Mouse (Mus musculus) NIH3T3 (cell line): ENCODE data around the gene Gm20683.

Experiments used
- DNase-seq: peaks from one replicate; pipeline ENCODE4 v3.0.0-alpha.2; 2012; ENCODE audit warnings: low read depth

Gm20683 gene

DNA sequence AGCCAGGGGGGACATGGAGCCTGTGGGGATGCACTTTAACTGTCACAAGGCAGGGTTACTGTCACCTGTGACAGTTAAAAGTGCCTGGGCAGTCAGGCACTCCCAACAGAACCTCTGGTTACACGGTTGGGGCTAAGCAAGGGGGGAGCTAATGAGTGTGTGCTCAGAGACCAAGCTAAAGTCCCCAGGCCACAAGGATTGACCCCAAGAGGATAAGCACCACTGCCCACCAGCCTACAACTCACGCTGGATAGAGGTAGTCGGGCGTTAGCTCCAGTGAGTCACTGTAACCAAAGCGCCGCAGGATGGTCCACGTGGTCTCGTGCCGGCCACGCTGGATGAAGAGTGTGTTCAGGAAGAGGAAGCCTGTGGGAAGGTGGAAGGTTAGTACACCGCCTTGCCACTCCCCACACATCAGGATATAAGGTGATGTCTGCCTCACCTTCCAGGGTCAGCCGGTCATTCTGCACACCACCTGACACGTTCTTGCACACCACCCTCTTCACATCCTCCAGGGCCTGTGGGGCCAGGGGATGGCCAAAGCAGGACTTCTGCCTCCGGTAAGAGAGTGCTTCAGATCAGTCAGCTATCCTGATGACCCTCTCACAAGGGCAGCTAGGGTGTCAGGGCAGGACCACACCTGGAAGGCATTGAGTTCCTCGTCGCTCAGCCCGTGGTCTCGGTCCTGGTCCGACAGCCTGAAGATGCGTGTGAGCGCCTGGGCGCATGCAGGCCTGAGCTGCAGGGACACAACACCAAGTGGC is at the start of gene Gm20683:
Gene Gm20683 (minus strand): TSS at position 647 of the 764 bp plus-strand sequence.
- DNase-seq = no peak

DNA sequence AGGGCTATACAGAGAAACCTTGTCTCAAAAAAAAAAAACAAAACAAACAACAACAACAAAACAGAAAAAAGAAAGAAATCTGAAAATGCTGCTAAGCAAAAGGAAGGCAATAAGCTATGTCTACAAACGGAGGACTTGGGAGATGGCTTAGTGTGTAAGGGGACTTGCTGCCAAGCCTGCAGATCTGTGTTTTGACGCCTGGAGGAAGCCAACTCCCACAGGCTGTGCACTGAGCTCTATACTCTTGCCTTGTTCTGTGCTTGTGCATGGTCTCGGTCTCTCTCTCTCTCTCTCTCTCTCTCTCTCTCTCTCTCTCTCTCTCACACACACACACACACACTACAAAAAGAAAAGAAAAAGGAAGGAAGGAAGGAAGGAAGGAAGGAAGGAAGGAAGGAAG is 47.3 kb upstream of the Gm20683 start:
- no peak for DNase-seq

DNA sequence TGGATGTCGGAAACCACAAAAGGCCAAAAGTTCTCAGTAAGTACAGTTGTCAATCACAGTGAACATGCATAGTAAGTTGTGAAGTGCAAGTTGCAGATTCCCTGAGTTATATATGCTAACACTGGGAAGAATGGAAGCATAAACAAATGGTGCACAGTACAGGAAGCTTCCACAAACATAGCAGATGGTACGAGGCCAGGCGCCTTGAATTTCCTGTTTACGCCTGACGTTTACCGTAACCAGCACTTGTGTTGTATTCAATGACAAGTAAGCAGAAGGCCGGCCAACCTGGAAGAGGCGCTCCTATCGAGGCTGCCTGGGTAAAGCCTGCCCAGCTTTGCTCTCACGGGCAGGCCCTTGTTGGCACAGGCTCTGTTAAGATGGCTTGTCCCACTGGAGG is 45.9 kb upstream of the Gm20683 start:
- DNase-seq = no peak

DNA sequence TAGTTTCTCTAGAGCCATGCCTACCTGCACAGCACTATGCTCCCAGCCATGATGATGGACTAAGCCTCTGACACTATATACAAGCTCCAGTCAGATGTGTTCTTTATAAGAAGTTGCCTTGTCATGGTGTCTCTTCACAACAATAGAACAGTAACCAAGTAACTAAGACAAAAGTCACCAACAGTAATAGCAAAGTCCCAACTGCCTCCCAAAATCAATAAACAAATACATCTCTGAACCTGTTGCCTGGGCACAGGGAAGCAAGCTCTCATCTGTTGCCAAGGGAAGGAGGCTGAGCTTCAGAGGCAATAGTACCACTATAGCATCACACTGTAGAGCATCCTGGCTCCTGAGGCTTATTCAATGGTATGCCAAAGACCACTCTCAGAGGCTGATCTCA is 45.2 kb upstream of the Gm20683 start:
- DNase-seq = no peak

DNA sequence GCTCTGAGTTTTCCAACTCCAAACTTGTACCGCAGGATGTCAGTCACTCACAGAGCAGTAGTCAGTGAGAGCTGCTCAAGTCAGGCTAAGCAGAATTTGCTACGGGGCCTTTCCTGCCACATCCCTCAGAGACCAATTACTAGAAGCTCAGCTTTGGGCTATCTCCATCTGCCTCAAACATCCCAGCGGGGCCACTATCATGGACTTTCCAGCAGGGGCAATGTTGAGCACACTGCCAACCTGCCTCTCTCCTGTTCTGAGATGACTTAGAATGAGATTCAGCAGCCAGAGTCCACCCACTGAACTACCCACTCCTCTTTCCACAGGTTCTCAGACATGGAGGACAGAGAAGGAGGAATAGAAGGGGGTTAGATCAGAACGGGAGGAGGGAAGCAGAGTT is 44.1 kb upstream of the Gm20683 start:
- DNase-seq = peak; percentile 58

DNA sequence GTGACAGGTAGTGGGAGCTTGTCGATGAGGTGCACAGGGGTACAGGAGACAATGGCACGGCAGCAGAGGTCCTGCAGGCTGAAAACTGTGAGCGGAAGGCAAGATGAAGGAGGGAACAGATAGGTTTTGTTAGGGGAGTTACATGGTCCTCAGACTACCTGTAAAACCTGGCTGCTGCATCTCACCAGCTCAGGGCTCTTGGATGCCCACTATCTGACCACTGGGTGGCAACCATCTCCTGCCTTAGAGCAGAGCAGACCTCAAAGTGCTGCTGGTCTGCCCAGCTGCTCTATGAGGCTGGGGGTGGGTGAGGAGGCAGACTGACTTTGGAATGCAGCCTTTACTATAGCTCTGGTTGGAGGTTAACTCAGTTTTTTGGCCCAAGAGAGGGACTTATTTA is 42.3 kb upstream of the Gm20683 start:
- DNase-seq = no peak

DNA sequence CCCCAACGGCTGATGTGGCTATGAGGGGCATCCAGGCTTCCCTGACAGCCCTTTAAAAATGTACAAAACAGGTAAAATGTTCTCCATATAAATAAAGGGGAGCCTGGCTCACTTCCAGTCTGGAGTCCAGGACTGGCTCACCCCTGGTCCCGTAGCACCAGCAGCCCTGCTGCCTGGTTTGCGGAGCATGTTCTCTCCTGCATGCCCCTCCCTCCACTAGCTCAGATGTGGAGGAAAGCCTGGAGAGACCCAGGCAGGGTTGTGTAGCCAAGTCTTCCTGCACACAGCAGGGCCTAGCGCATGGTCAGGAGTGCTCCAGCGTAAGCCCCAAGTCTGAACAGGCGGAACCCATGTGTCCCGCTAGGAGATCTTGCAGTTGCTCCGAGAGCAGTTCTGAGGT is 41.7 kb upstream of the Gm20683 start:
- no peak for DNase-seq

DNA sequence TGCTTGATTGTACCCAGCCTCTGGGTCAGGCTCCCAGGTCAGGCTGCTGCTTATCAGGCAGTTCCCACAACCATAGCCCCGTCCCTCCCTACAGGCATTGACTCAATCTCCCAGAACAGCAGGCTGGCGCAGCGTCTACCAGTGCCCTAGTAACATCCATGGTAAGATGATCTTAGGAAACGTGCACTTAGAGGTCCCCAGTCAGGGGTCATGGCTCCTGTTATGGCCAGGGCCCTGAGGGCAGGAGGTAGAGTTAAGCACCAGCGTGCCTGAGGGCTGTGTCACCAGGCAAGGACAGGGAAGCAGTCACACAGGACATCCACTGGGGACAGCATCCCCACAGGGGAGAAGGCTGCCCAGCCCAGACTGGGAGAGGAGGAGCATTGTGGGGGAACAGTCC is 40.7 kb upstream of the Gm20683 start:
- DNase-seq = no peak

DNA sequence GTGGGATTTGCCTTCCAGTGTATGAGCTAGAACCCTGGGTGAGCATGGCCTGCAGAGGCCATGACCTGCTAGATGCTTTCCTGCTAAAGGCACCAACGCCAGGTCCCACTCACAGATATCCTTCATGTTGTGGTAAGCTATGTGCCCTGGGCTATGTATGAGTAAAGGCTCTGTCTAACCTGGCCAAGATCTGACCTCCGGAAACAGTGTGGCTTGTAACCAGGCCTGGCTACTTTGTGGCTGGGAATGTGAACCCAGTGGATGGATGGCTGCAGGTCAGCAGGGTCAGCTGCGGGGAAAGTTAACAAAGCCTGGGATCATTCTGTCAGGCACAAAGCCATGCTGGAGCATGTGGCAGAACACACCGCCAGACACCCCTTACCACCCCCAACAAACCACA is 40.1 kb upstream of the Gm20683 start:
- DNase-seq = no peak

DNA sequence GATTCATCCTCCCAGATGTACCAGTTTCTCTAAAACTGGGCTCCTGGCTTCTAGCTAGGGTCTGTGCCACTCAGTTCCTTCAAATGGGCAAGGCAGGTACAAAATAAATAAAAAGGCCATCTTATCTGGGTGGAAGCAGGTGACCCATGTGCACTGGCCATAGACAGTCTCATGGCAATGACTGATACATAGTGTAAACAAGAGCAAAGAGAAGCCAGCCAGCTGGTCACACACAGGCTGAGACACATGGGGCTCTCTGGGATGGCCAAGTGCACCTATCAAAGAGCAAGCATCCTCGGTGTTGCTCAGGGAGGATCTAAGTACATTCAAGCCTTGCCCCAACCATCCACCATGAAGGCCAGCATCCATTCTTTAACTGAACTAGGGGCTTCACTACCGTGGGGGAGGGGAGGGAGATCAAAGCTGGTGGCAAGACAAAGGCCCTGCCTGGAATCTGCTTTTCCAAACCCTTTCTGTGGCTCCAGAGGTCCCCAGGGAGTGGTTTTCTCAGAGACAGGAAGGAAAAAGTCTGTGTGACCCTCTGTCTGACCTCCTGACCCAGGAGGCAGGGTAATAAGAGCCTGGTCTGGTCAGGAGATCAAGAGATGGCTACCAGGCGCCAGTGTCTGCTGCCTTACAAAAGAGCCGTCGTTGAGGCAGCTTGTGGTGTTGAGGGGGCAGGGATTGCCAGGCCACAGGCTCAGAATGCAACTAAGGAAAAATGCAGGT is 39.5 kb upstream of the Gm20683 start:
- DNase-seq = no peak

DNA sequence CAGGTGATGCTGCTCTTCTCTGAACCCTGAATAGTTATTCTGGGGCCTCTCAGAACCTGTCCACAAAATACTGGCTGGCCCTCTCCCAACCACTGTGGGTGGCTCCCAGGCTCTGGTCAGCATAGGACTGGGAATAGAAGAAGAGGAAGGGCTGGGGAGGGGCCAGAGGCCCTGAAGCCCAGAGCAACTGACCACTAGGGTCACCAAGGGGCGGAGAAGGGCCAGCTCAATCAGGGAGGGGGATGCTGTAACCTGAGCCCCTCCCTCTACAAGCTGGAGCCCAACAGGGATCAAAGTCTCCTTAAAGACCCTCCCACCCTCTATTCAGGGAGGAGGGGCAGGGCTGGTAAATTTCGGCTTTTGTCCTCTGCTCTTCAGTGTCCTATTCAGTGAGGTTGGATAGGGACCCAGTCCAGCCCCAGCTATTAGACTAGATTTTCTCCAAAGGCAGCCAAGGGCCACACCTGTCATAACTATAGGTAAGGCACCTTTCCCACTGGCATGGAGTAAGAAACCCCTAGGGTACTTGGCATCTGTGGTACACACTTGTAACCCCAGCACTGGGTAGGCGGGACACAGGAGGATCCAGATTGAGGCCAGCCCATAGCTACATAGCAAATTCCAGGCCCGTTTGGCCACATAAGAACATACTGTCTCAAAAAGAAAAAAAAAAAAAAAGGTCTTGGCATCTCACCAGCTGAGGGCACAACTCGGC is 38.8 kb upstream of the Gm20683 start, which contains the start of gene Wfikkn1:
Gene Wfikkn1 (minus strand): TSS at position 663 of the 715 bp plus-strand sequence.
- no peak for DNase-seq

DNA sequence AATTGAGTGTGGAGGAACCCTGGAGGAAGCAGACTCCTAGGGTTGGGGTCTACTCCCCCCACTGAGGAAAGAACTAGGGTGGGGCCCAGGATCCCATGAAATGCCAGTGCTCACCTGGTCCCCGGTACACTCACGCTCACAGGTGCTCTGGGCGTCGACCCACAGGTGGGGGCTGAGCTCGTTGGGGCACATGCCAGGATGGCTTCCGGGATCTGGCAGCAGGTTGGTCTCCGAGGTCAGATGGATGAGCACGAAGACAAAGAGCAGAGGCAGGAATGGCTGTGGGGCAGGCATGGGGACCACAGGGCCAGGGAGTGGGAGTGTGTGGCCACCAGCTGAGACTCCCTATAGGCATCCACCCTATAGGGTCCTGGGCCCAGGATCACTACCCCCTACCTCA is 38.2 kb upstream of the Gm20683 start:
- no peak for DNase-seq

DNA sequence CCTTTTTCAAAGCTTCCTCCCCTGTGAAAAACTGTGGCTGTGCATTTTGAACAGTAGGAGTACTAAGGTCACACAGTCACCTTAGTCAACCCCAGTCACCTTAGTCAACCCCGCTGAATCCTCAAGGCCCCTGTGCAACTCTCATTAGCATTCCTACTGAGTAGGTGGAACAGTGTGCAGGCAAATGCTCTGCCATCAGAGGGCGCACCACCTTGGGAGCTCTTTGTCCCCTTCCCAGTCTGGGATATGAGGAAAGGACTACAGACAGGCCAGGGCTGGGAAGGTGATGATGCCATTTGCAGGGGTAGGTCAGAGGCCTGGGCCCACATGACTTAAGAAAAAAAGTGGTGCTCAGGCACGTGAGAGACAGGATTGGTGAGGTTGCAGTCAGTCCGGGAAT is 37.7 kb upstream of the Gm20683 start:
- peak; percentile 61 for DNase-seq

DNA sequence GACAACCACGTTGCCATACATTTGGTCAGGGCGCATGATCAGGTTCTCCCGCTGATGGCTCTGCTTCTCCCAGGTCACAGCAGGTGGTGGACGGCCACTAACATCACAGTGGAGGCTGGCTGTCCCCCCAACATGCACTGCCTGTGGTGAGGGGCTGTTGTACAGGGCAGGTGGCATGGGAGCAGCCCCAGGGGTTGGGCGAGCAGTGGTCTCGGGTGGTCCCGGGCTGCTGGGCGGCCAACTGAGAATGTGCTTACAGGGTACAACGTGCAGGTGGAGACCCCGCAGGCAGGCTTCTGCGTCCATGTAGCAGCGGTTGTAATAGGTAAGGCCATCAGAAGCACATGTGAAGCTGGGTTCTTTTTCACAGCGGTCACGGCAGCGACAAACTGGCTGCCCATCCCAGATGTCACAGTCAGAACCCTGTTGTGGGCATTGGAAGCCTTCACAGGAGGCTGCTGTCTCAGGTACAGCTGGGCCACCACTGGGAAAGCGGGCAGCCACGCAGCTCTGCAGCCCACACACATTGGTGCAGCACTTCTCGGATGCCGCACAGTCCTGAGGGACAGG is 37.1 kb upstream of the Gm20683 start:
- DNase-seq = no peak

DNA sequence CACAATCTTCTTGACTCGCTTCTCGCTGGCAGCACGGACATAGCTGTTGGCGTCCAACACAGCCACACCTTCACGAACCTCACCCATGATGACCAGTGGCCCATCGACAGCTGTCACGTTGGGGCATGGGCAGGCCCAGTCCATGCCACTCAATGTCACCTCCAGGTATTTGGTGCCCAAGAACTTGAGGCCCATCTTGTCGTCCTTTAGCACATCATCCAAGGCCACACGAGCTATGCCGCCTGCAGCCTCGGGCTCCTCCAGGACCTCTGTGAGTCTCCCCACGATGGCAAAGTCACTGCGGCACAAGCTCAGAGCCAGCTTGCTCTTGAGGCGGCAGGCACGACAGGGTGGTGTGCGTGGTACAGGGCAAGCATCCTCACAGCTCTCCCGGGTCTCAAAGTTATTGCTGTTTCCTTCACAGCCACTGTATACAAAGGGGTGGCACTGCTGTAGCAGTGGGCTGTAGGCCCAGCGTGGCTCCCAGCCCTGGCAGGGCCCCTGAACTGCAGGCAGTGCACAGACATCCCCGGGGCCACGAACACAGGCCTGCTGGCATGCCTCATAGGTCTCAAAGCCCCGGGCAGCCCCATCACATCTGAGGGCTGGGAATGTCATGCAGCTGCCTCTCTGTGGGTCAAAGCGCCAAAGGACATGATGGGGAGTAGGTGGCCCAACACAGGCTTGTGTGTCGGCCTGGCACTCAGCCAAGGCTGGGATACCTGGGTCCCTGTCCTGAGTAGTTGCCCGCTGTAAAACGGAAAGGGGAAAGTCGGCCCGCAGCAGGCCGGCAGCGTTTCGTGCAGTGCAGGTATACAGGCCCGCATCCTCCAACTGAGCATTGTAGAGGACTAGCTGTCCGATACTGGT is 36.4 kb upstream of the Gm20683 start:
- DNase-seq = no peak

DNA sequence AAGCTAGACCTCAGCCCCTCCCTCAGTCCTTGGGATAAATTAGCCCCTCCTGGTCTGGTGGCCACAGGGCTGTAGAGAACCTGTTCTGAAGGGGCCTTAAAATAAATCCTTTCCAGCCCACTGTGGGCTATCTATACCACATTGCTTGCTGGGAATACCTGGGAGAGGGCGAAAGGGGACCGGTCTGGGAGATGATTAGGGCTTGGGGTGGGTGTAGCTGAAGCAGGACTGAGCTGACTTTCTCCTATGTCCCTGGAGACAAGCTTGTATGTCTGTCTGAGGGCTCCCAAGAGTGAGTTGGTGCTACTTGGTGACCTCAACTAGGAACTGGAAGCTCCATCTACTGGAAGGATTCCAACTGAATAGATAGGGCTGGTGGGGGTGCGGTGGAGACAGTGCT is 35.5 kb upstream of the Gm20683 start:
- DNase-seq = no peak

DNA sequence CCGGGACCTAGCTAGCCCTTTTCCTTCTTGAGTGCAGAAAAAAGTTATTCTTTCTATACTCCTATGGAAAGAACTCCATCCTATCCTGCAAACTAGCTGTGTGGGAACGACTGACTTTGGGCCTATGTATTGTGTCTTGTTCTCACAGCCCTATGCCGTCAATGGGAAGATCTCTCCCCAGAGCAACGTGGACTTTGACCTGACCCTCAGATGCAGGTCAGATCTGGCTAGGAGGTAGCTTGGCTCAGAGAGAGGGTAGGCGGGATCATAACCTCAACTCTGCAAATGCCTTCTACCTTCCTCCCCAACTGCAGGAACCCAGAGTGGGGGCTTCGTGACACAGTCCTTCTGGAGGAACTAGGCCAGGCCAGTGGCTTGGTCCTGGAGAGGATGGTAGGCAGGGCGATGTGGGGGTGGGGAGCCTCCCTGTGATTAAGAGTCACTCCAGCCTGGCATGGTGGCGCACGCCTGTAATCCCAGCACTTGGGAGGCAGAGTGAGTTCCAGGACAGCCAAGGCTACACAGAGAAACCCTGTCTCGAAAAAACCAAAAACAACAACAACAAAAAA is 34.9 kb upstream of the Gm20683 start:
- no peak for DNase-seq

DNA sequence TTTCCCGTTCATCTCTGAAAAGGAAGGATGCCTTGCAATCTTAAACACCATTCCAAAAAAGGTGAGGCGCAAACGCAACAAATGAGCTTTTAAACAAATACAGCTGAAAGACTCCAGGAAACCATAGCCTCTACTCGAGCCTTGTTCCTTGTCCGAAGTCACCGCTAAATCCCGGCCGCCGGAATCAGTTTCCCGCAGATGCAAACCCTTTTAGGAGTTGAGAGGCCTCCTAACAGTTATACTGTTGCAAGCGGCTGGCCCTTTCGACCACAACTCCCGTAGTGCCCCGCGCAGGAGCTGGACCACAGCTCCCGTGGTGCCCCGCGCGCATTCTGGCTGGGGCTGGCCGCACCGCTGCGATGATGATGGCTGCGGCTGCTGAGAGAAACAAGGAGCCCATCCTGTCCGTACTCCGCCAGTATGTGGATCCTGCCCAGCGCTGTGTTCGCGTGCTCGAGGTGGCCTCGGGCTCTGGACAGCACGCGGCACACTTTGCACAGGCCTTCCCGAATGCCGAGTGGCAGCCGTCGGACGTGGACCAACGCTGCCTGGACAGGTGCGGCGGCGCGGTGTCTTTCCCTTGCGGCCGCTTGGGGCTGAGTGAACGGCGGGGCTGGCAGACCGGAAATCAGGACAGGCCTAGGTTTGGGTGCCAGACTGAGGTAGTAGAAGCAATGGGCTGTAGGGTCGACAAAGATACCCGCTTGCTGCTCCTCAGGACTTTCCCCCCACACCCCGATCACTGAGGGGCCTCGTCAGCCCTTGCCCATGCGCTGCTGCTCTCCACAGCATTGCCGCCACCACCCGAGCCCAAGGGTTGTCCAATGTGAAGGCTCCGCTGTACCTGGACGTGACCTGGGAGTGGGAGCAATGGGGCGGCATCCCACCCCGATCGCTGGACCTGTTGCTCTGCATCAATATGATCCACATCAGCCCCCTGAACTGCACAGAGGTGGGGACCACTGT is 33.9 kb upstream of the Gm20683 start:
- peak; percentile 94 for DNase-seq

DNA sequence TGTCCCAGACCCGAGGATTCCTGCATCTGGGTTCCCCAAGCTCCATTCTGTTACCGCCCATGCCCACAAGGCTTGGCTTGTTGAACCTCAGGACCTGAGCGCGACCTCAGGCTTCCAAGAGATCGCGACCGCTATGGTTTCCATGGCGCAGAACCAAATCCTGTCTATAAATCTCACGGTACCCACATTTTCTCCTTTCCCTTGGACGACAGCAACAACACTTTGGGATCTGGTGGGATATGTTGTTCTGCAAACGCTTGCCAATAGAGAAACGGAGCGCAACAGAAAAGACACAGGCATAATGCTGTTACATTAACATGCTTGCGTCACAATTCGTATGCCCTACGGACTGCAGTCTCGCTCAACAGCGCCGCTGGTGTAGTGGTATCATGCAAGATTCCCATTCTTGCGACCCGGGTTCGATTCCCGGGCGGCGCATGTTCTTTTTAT is 33.2 kb upstream of the Gm20683 start, which contains the start of gene Mettl26:
Gene Mettl26 (plus strand): TSS at position 354 of the 450 bp plus-strand sequence.
- DNase-seq = peak; percentile 98
